Mouse (Mus musculus) C2C12 (cell line): ENCODE results near the gene Trp53i13.

ENCODE experiments used
- CEBPB ChIP-seq: IDR thresholded peaks from one replicate; pipeline ENCODE4 v1.6.1; 2011; ENCODE audit warnings: low read depth, mild to moderate bottlenecking, control low read depth, moderate library complexity
- MYOD1 ChIP-seq: IDR thresholded peaks from one replicate; pipeline ENCODE4 v1.6.1; 2011; ENCODE audit warnings: low read depth; ENCODE audit not compliant: control insufficient read depth, insufficient read length

DNA sequence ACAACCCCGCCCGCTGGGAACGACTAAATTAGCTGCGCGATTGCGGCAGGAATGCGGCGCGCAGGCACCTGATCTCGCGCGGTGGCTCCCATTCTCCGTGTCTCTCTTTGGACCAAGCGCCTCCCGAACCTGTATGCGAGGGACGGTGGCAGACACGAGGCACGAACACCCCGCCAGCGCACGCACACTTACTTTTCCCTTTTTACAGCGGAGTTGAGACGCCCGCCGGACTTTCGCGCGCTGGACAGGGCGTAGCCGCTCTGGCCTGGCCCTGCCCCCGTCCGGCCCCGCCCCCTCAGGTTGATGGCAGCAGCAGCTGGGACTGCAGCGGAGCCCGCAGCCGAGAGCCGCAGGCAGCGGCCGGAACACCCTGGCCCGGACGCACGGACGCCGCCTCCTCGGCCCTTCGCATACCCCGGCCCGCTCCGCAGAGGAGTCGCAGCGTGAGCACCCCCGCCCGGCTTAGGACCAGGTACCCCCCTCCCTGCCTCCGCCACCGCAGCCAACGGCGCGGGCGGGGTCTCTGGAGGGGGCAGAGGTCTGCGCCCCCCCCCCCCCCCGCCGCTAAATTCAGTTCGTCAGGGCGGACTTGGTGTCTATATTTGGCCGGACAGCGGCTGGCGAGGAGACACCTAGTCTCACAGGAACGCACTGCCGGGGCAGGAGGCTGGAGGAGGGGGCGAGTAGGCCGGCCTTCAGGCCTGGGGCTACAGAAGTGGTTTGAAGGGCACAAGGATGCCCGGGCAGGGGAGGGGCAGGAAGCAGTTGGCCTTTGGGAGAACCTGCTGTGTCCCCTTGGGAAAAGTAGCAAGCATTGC, 53.3 kb downstream of the Trp53i13 start, which contains the start of gene Coro6:
- TF ChIP-seq CEBPB (no peak), MYOD1 (peak; percentile 93)
